Mouse (Mus musculus) monocyte, adult 59 days (primary cell): Measurements from ENCODE around the gene Steap3. TPM values are rescaled to one million over a fixed set of nuclear protein-coding genes. Genes with fewer than 3 reads are reported as not detected.

Source experiments
- total RNA-seq, 2 experiments: library from RNA; stranded (reverse); gene quantifications; one replicate each; pipeline ENCODE4 v1.2.4; 2023

Gene Steap3
- total RNA-seq: 10 to 100 TPM; 12.5 to 13.7 TPM

DNA sequence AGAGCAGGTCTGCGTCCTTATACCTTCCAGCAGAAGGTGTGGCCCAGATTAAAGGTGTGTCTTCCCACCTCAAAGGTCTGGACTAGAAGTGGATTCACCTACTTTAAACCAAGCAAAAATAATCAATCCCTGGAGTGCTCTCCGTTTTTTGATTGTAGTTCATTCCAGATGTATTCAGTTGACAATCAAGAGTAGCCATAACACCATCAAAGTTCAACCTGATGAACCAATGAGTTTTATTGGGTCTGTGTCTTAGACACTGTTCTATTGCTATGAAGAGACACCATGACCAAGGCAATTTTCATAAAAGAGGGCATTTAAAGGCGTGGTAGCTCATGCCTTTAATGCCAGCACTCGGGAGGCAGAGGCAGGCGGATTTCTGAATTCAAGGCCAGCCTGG is at the start of gene Steap3:
Steap3 (minus strand) TSS at position 101 of the 400 bp plus-strand sequence.

Other genes starting within 250 kb of the Steap3 start
- 1 to 10 TPM; 9.7 to 9.8 TPM for gene Tmem37, start 198.6 kb downstream of the Steap3 start, total RNA-seq
- gene Dbi, start 151.6 kb downstream of the Steap3 start, total RNA-seq: 100 to 1,000 TPM; 119 to 136 TPM
- gene 3110009E18Rik, start 151.5 kb downstream of the Steap3 start, total RNA-seq: 10 to 100 TPM in 1 of 2 experiments, 1 to 10 TPM in 1; 9.7 to 12.7 TPM
- not detected for gene C1ql2, start 67.9 kb upstream of the Steap3 start, total RNA-seq
- 1 to 10 TPM; 7.2 to 8.4 TPM for gene Marco, start 232.3 kb upstream of the Steap3 start, total RNA-seq